Mouse (Mus musculus) hindbrain, embryonic 11.5 days (tissue): ENCODE measurements at regions not wholly inside any gene's neighbourhood (a gene's known extent, or its start where the extent isn't known, plus 50 kb on each side); places are given as distances from the start of the nearest gene placed in this dataset.
A peak's percentile ranks its signal among the peaks of the same experiment; 100 is the strongest.

ENCODE experiments used
- ATAC-seq: fragments of 200-750 bp; cut with Nextera tagmentation; 2 replicates; pipeline ENCODE4 v1.8.0; 2017; ENCODE audit warnings: mild to moderate bottlenecking, moderate TSS enrichment, moderate library complexity; ENCODE audit not compliant: low FRiP score
- DNase-seq: peaks from one replicate; pipeline ENCODE4 v3.0.0-alpha.2; 2015; ENCODE audit warnings: low spot score
- H3K27ac ChIP-seq: fragments of 300-500 bp; sonication (generic); 2 replicates; pipeline ENCODE4 v1.5.1; 2014; ENCODE audit warnings: mild to moderate bottlenecking, low read depth, low read length
- H3K27me3 ChIP-seq: fragments of 300-500 bp; sonication (generic); 2 replicates; pipeline ENCODE4 v1.6.1; 2014; ENCODE audit warnings: mild to moderate bottlenecking, low read length, moderate library complexity, mixed read lengths; ENCODE audit not compliant: control insufficient read depth, insufficient read depth
- H3K36me3 ChIP-seq: fragments of 300-500 bp; sonication (generic); 2 replicates; pipeline ENCODE4 v1.6.1; 2014; ENCODE audit warnings: mild to moderate bottlenecking, low read length, moderate library complexity, mixed read lengths; ENCODE audit not compliant: control insufficient read depth, insufficient read depth
- H3K4me1 ChIP-seq: fragments of 300-500 bp; sonication (generic); replicated peaks from 2 replicates; pipeline ENCODE4 v1.6.1; 2014; ENCODE audit warnings: low read length, mixed read lengths; ENCODE audit not compliant: control insufficient read depth, insufficient read depth
- H3K4me2 ChIP-seq: fragments of 300-500 bp; sonication (generic); replicated peaks from 2 replicates; pipeline ENCODE4 v1.6.1; 2014; ENCODE audit warnings: mild to moderate bottlenecking, low read depth, low read length
- H3K4me3 ChIP-seq: fragments of 300-500 bp; sonication (generic); 2 replicates; pipeline ENCODE4 v1.5.1; 2014; ENCODE audit warnings: low read depth, low read length
- H3K9ac ChIP-seq: fragments of 300-500 bp; sonication (generic); 2 replicates; pipeline ENCODE4 v1.6.1; 2014; ENCODE audit warnings: low read depth, low read length
- H3K9me3 ChIP-seq: fragments of 300-500 bp; sonication (generic); 2 replicates; pipeline ENCODE4 v1.6.1; 2016; ENCODE audit warnings: low read length; ENCODE audit not compliant: control insufficient read depth
- WGBS: fragments of 180-500 bp; shearing (Covaris S2); extraction: QIAGEN DNeasy Blood & Tissue Kit; methylation state at CpG from one replicate; pipeline ENCODE4 v1.1.7; 2014; 5-methylcytosine and 5-hydroxymethylcytosine counted together

DNA sequence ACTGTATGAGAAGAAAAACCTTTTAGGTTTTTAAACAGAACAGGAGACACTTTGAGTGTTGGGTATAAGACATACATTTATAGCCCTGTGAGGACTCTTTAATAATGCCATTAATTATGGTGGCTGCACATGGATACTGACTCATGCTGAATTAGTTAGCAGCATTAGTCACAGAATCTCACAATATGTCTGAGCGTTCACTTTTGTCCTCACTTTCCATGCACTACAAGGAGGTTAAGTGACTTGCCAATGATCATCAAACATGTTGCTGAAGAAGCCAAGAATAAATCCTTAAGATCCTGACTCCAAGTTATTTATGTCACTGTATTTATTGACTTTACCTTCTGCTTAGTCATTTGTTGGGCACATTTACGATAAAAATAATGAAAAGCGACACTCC is 105.6 kb upstream of the Atxn7l3b start:
- DNase-seq: no peak
- Histone ChIP-seq H3K9me3 (no peaks in the 10 kb centered on the region), H3K9ac (no peak overlapping the region), H3K4me3 (no peak overlapping the region), H3K4me2 (no peak overlapping the region), H3K36me3 (no peaks in the 10 kb centered on the region), H3K27ac (no peak overlapping the region), H3K4me1 (no peaks in the 10 kb centered on the region), H3K27me3 (no peaks in the 10 kb centered on the region)
- 68% methylated on average over 3 of the region's 3 CpGs for WGBS
- no peak; the same call in 1 of the 2 replicates for ATAC-seq

- Histone ChIP-seq H3K4me3 (no peak overlapping the region), H3K4me1 (no peaks in the 10 kb centered on the region), H3K4me2 (no peak overlapping the region), H3K27me3 (no peaks in the 10 kb centered on the region), H3K9ac (no peak overlapping the region), H3K27ac (no peak overlapping the region), H3K9me3 (no peaks in the 10 kb centered on the region), H3K36me3 (no peaks in the 10 kb centered on the region)
- ATAC-seq (no peak), DNase-seq (no peak)
- WGBS: 92% methylated on average over 4 of the region's 4 CpGs
These were observed 104.1 kb upstream of the Atxn7l3b start for GRCm38 (mm10) chr10:113032870-113033269.

DNA sequence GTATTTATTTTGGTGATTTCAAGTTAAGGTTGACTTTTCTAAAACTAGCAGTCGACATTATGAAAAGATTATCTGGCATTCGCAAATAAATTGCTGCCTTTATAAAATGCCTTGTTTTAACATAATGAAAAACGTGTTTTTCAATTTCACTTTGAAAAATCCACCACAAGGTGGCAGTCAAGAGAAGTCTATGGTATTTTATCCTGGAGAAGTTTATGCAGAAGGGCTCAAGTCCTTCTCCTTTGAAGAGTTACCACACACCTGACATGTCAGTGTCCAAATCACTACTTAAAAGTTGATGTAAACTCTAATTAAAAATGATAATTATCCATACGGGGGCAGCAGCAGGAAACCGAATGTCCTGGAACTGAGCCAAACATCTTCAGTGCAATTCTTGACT is 98.5 kb upstream of the Atxn7l3b start:
- H3K27me3 ChIP-seq: no peaks in the 10 kb centered on the region
- ATAC-seq: no peak
- H3K4me2 ChIP-seq: no peak overlapping the region
- H3K4me1 ChIP-seq: no peaks in the 10 kb centered on the region
- H3K27ac ChIP-seq: no peak overlapping the region
- peak; percentile 67 for DNase-seq
- no peaks in the 10 kb centered on the region for H3K36me3 ChIP-seq
- H3K4me3 ChIP-seq: no peak overlapping the region
- no peaks in the 10 kb centered on the region for H3K9me3 ChIP-seq
- H3K9ac ChIP-seq: no peak overlapping the region
- WGBS: 22% methylated on average over 5 of the region's 5 CpGs

DNA sequence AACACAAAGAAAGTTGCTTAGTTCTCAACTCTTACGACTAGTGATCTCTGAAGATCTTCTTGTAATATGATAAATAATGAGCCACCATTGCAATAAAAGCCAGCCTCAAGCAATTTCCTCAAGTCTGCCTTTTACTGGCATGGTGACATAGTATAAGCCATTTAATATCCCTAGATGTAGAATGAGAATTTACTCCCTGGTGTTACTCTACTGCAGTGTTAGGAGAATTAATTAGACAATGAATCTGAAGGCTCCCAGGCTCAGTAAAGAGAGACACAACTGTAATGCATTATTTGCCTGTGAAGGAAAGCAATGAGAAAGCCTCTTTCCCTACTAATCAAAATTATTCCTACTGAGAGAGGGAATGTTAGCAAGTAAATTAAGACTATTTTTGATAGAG is 95.8 kb upstream of the Atxn7l3b start:
- Histone ChIP-seq H3K9ac (no peak overlapping the region), H3K27ac (no peak overlapping the region), H3K36me3 (no peaks in the 10 kb centered on the region), H3K27me3 (no peaks in the 10 kb centered on the region), H3K4me1 (no peaks in the 10 kb centered on the region), H3K9me3 (no peaks in the 10 kb centered on the region), H3K4me2 (no peak overlapping the region), H3K4me3 (no peak overlapping the region)
- no peak for DNase-seq
- ATAC-seq: no peak
- WGBS: 90% methylated on average over 1 of the region's 1 CpGs

DNA sequence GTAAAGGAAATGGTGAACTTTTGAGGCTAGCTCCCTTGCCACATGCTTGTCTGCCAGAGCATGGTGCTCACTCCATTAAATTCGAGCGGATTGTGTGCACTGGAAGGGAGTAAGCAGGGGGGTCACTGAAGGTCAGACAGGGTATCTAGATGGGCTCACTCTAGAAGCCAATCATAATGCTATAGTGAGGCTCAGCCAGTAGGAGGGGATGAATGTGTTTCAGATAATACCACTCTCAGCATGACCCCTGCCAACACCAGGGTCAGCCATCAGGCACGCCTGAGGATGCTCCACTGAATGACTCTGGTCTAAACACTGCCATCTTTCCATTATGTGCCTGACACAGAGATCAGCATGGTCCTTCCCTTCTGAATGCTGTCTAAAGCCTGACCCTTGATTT is 80.3 kb upstream of the Atxn7l3b start:
- ATAC-seq: peak; percentile 75; the same call in 1 of the 2 replicates
- no peaks in the 10 kb centered on the region for H3K36me3 ChIP-seq
- no peaks in the 10 kb centered on the region for H3K9me3 ChIP-seq
- WGBS: 23% methylated on average over 3 of the region's 3 CpGs
- H3K27ac ChIP-seq: no peak overlapping the region
- H3K4me2 ChIP-seq: no peak overlapping the region
- H3K4me1 ChIP-seq: no peaks in the 10 kb centered on the region
- peak; percentile 13 for DNase-seq
- no peak overlapping the region for H3K4me3 ChIP-seq
- H3K9ac ChIP-seq: no peak overlapping the region
- no peaks in the 10 kb centered on the region for H3K27me3 ChIP-seq

GRCm38 (mm10) chr10:112990720-112991119 is 61.9 kb upstream of the Atxn7l3b start:
- WGBS: 83% methylated on average over 4 of the region's 4 CpGs
- no peak overlapping the region for H3K4me3 ChIP-seq
- H3K27me3 ChIP-seq: no peaks in the 10 kb centered on the region
- no peaks in the 10 kb centered on the region for H3K36me3 ChIP-seq
- DNase-seq (no peak), ATAC-seq (no peak)
- H3K4me1 ChIP-seq: no peaks in the 10 kb centered on the region
- H3K4me2 ChIP-seq: no peak overlapping the region
- no peak overlapping the region for H3K9ac ChIP-seq
- no peaks in the 10 kb centered on the region for H3K9me3 ChIP-seq
- no peak overlapping the region for H3K27ac ChIP-seq

DNA sequence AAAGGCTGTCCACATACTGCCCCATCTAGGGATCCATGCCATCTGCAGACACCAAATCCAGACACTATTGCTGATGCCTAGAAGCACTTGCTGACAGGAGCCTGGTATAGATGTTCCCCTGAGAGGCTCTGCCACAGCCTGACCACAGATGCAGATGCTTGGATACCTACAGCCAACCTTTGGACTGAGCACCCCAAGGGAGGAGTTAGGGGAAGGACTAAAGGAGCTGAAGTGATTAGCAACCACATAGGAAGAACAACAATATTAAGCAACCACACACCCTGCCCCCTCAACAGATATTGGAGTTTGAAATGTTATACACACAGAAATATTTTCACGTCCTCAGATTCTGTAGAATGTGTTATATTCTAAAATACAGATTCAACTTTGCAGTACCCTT is 53.9 kb upstream of the Atxn7l3b start:
- WGBS: 86% methylated on average over 1 of the region's 1 CpGs
- no peaks in the 10 kb centered on the region for H3K36me3 ChIP-seq
- no peaks in the 10 kb centered on the region for H3K4me1 ChIP-seq
- H3K4me3 ChIP-seq: no peak overlapping the region
- DNase-seq (no peak), ATAC-seq (no peak)
- H3K9ac ChIP-seq: no peak overlapping the region
- H3K27ac ChIP-seq: no peak overlapping the region
- no peaks in the 10 kb centered on the region for H3K9me3 ChIP-seq
- H3K27me3 ChIP-seq: no peaks in the 10 kb centered on the region
- H3K4me2 ChIP-seq: no peak overlapping the region
